Mouse (Mus musculus): ENCODE measurements around the gene Ciz1. TPM values are rescaled to one million over a fixed set of nuclear protein-coding genes. Genes with fewer than 3 reads are reported as not detected.

Ciz1 gene
- polyA plus RNA-seq, 1 experiment from 2014 or later: 38.9 TPM

- no peak for ATAC-seq
- 89% methylated on average over 10 of the region's 10 CpGs for WGBS
- Histone ChIP-seq H3K36me3 (peaks cover 75% of the 10 kb centered on the region), H3K27me3 (replicated peaks) (no peaks in the 10 kb centered on the region), H3K27ac (no peak overlapping the region), H3K4me1 (replicated peaks) (no peaks in the 10 kb centered on the region), H3K9ac (no peak overlapping the region), H3K9me3 (no peaks in the 10 kb centered on the region), H3K4me3 (replicated peaks) (no peak overlapping the region), H3K4me2 (replicated peaks) (no peak overlapping the region)
Measured at GRCm38 (mm10) chr2:32374191-32374590, 22.1 kb downstream of the Ciz1 start.

DNA sequence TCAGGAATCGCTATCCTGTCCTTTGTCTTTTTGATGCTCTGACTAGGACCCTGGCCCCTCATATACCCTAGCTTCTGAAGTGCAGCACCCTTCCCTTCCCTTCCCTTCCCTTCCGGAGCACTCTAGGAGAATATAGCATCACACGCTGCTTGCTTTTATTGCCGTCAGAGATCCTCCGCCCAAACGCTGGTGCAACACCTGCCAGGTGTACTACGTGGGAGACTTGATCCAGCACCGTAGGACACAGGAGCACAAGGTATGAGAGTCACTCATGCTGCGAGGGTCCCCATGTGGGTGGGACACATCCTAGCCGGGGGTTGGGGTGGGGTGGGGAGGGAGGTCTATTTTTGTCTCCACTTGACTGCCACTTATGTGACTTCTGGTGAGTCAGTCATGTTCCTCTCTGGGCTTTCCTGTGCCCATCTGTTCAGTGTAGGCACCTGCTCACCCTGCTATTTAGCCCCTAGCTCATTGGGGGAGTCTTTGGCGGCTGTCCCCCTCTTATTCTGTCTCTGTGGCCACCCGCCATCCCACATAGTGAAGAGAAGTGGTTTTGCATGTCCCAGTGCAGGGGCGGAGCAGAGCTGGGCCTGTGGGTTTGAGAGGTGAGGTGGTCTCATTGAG lies 23.3 kb downstream of the Ciz1 start:
- no peak overlapping the region for H3K4me3 ChIP-seq (replicated peaks)
- H3K36me3 ChIP-seq: peaks cover 70% of the 10 kb centered on the region
- 87% methylated on average over 13 of the region's 13 CpGs for WGBS
- H3K4me1 ChIP-seq (replicated peaks): no peaks in the 10 kb centered on the region
- no peaks in the 10 kb centered on the region for H3K9me3 ChIP-seq
- no peak for ATAC-seq
- H3K27me3 ChIP-seq (replicated peaks): no peaks in the 10 kb centered on the region
- no peak overlapping the region for H3K9ac ChIP-seq
- H3K4me2 ChIP-seq (replicated peaks): no peak overlapping the region
- no peak overlapping the region for H3K27ac ChIP-seq

DNA sequence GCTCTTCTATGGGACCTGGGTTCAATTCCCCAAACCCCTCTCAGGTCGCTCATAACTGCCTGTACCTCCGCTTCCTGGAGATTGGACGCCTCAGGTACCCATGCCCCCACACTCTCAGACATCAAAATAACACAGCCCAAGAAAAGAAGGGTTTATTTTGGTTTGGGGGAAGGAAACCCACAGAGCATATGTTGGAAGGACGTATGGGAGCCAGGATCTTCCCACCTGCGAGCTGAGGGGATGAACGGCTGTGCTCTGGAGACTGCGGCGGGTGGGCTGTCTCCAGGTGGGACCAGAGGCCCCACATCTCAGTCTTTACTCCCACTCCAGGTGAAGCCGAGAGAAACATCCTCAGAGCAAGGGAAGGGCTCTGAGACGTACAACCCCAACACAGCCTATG lies 24.8 kb downstream of the Ciz1 start:
- Histone ChIP-seq H3K4me1 (replicated peaks) (peaks cover 5% of the 10 kb centered on the region; the same call in 1 of the 2 replicates), H3K27me3 (replicated peaks) (no peaks in the 10 kb centered on the region), H3K36me3 (peaks cover 57% of the 10 kb centered on the region), H3K9ac (no peak overlapping the region), H3K9me3 (no peaks in the 10 kb centered on the region), H3K27ac (no peak overlapping the region), H3K4me2 (replicated peaks) (no peak overlapping the region), H3K4me3 (replicated peaks) (no peak overlapping the region)
- 92% methylated on average over 10 of the region's 10 CpGs for WGBS
- no peak for ATAC-seq

GRCm38 (mm10) chr2:32380001-32380500 lies 27.9 kb downstream of the Ciz1 start:
- WGBS: 88% methylated on average over 7 of the region's 7 CpGs
- ATAC-seq: no peak
- no peak overlapping the region for H3K27ac ChIP-seq
- no peak overlapping the region for H3K4me2 ChIP-seq (replicated peaks)
- 0 out of 2 replicates have a peak, but pooled peaks cover 6% of the 10 kb centered on the region for H3K27me3 ChIP-seq (replicated peaks)
- peaks cover 40% of the 10 kb centered on the region for H3K36me3 ChIP-seq
- no peaks in the 10 kb centered on the region for H3K9me3 ChIP-seq
- no peak overlapping the region for H3K9ac ChIP-seq
- peaks cover 9% of the 10 kb centered on the region; the same call in 1 of the 2 replicates for H3K4me1 ChIP-seq (replicated peaks)
- H3K4me3 ChIP-seq (replicated peaks): no peak overlapping the region

- Histone ChIP-seq H3K36me3 (peaks cover 28% of the 10 kb centered on the region), H3K27ac (no peak overlapping the region), H3K4me2 (replicated peaks) (peak overlapping the region; percentile 96), H3K4me1 (replicated peaks) (peaks cover 9% of the 10 kb centered on the region; the same call in 1 of the 2 replicates), H3K9me3 (no peaks in the 10 kb centered on the region), H3K4me3 (replicated peaks) (peak overlapping the region; percentile 65), H3K9ac (peak overlapping the region; percentile 59), H3K27me3 (replicated peaks) (0 out of 2 replicates have a peak, but pooled peaks cover 6% of the 10 kb centered on the region)
- under 1% methylated on average over 27 of the region's 27 CpGs for WGBS
- peak; percentile 63 for ATAC-seq
Measured at GRCm38 (mm10) chr2:32381141-32381774, 29.1 kb downstream of the Ciz1 start.

- peak; percentile 97 for ATAC-seq
- WGBS: under 1% methylated on average over 47 of the region's 47 CpGs
Measured at GRCm38 (mm10) chr2:32381775-32382223, 29.7 kb downstream of the Ciz1 start, which contains the start of gene 1110008P14Rik. Gene 1110008P14Rik (minus strand): TSS chr2:32381938.

DNA sequence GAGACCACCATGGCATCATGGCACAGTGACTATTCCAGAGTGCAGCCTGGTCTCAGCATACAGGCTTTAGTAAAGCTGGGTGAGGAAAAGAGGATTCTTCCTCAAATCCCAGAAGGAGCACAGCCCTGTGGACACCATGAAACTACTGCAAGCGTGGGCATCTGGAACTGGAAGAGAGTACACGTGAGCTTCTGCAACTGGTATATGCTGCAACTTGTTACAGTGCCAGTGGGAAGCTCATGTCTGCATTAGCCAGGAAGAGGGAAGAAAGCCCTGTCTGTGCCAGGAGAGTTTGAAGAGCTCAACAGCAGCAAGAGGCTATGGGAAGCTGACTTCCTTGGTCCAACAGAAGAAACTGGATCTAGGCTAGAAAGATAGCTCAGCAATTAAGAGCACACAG lies 30.6 kb downstream of the Ciz1 start:
- Histone ChIP-seq H3K36me3 (peaks cover 16% of the 10 kb centered on the region), H3K27ac (no peak overlapping the region), H3K4me3 (replicated peaks) (peak overlapping the region; percentile 65; the same call in 1 of the 2 replicates), H3K9me3 (no peaks in the 10 kb centered on the region), H3K4me1 (replicated peaks) (peaks cover 9% of the 10 kb centered on the region; the same call in 1 of the 2 replicates), H3K27me3 (replicated peaks) (0 out of 2 replicates have a peak, but pooled peaks cover 6% of the 10 kb centered on the region), H3K9ac (no peak overlapping the region), H3K4me2 (replicated peaks) (no peak overlapping the region)
- WGBS: 76% methylated on average over 2 of the region's 2 CpGs
- ATAC-seq: no peak

More at GRCm38 (mm10) chr2:32381775-32382223, 29.7 kb downstream of the Ciz1 start, which contains the start of gene 1110008P14Rik:
- Histone ChIP-seq H3K4me2 (replicated peaks) (peak within 1 kb of the TSS; percentile 96), H3K9me3 (no peaks in the 10 kb centered on the region), H3K4me1 (replicated peaks) (peaks cover 9% of the 10 kb centered on the region; the same call in 1 of the 2 replicates), H3K9ac (peak within 1 kb of the TSS; percentile 59), H3K4me3 (replicated peaks) (peak within 1 kb of the TSS; percentile 65), H3K27me3 (replicated peaks) (0 out of 2 replicates have a peak, but pooled peaks cover 6% of the 10 kb centered on the region), H3K27ac (no peak within 1 kb of the TSS), H3K36me3 (peaks cover 23% of the 10 kb centered on the region)

- H3K9ac ChIP-seq: no peak within 1 kb of the TSS
- H3K36me3 ChIP-seq: no peaks in the 10 kb centered on the region
- H3K4me2 ChIP-seq (replicated peaks): no peak within 1 kb of the TSS
- no peaks in the 10 kb centered on the region for H3K9me3 ChIP-seq
- 64% methylated on average over 5 of the region's 5 CpGs for WGBS
- no peak within 1 kb of the TSS for H3K27ac ChIP-seq
- H3K4me1 ChIP-seq (replicated peaks): no peaks in the 10 kb centered on the region
- H3K4me3 ChIP-seq (replicated peaks): no peak within 1 kb of the TSS
- 0 out of 2 replicates have a peak, but pooled peaks cover 6% of the 10 kb centered on the region for H3K27me3 ChIP-seq (replicated peaks)
- ATAC-seq: no peak
Measured at GRCm38 (mm10) chr2:32387706-32388490, 35.8 kb downstream of the Ciz1 start, which contains the start of gene Lcn2. Gene Lcn2 (minus strand): TSS chr2:32388252.

- H3K9me3 ChIP-seq: no peaks in the 10 kb centered on the region
- ATAC-seq: no peak
- H3K4me3 ChIP-seq (replicated peaks): no peak overlapping the region
- 74% methylated on average over 2 of the region's 2 CpGs for WGBS
- H3K27ac ChIP-seq: no peak overlapping the region
- no peaks in the 10 kb centered on the region for H3K4me1 ChIP-seq (replicated peaks)
- H3K27me3 ChIP-seq (replicated peaks): no peaks in the 10 kb centered on the region
- H3K9ac ChIP-seq: no peak overlapping the region
- H3K36me3 ChIP-seq: no peaks in the 10 kb centered on the region
- H3K4me2 ChIP-seq (replicated peaks): no peak overlapping the region
Measured at GRCm38 (mm10) chr2:32389157-32389556, 37.0 kb downstream of the Ciz1 start.

GRCm38 (mm10) chr2:32390871-32391270 lies 38.7 kb downstream of the Ciz1 start:
- Histone ChIP-seq H3K27ac (no peak overlapping the region), H3K4me2 (replicated peaks) (no peak overlapping the region), H3K9me3 (no peaks in the 10 kb centered on the region), H3K27me3 (replicated peaks) (no peaks in the 10 kb centered on the region), H3K4me1 (replicated peaks) (peaks cover 4% of the 10 kb centered on the region; the same call in 1 of the 2 replicates), H3K36me3 (no peaks in the 10 kb centered on the region), H3K9ac (no peak overlapping the region), H3K4me3 (replicated peaks) (no peak overlapping the region)
- WGBS: 67% methylated on average over 8 of the region's 8 CpGs
- no peak for ATAC-seq

- 90% methylated on average over 5 of the region's 5 CpGs for WGBS
- no peak overlapping the region for H3K27ac ChIP-seq
- no peaks in the 10 kb centered on the region for H3K9me3 ChIP-seq
- no peak overlapping the region for H3K4me2 ChIP-seq (replicated peaks)
- ATAC-seq: no peak
- H3K9ac ChIP-seq: no peak overlapping the region
- peaks cover 7% of the 10 kb centered on the region for H3K4me1 ChIP-seq (replicated peaks)
- no peaks in the 10 kb centered on the region for H3K36me3 ChIP-seq
- no peak overlapping the region for H3K4me3 ChIP-seq (replicated peaks)
- H3K27me3 ChIP-seq (replicated peaks): no peaks in the 10 kb centered on the region
Measured at GRCm38 (mm10) chr2:32392063-32392462, 39.9 kb downstream of the Ciz1 start.

GRCm38 (mm10) chr2:32394973-32395372 lies 42.8 kb downstream of the Ciz1 start:
- Histone ChIP-seq H3K4me1 (replicated peaks) (peaks cover 22% of the 10 kb centered on the region), H3K27me3 (replicated peaks) (no peaks in the 10 kb centered on the region), H3K36me3 (no peaks in the 10 kb centered on the region), H3K9ac (peak overlapping the region; percentile 86), H3K4me2 (replicated peaks) (peak overlapping the region; percentile 90), H3K27ac (peak overlapping the region; percentile 89), H3K9me3 (no peaks in the 10 kb centered on the region), H3K4me3 (replicated peaks) (peak overlapping the region; percentile 98)
- WGBS: 3% methylated on average over 8 of the region's 8 CpGs
- ATAC-seq: peak; percentile 16

All from intestine, embryonic 15.5 days (tissue).